Mouse (Mus musculus): ENCODE measurements around the gene Sgpp1. TPM values are rescaled to one million over a fixed set of nuclear protein-coding genes. Genes with fewer than 3 reads are reported as not detected.

Sgpp1 gene
- polyA plus RNA-seq (2014; fragmentation: Illumina TruSeq; extraction: RNeasy Lipid Tissue Mini Kit (QIAGEN cat#74804); ENCODE audit: low read depth, low replicate concordance) = 244 TPM

GRCm38 (mm10) chr12:75735246-75736200, at the start of gene Sgpp1:
TSS of gene Sgpp1 (minus strand) at chr12:75735729.

GRCm38 (mm10) chr12:75669258-75670106, 66.0 kb downstream of the Sgpp1 start, which contains the start of gene Wdr89:
TSS of gene Wdr89 (minus strand) at chr12:75669537.

Other genes starting within 250 kb of the Sgpp1 start
- 109 TPM for gene Ppp2r5e, start 139.5 kb downstream of the Sgpp1 start, polyA plus RNA-seq (2014; fragmentation: Illumina TruSeq; extraction: RNeasy Lipid Tissue Mini Kit (QIAGEN cat#74804); ENCODE audit: low read depth, low replicate concordance)
- 3.4 TPM for gene Wdr89, start 66.2 kb downstream of the Sgpp1 start, polyA plus RNA-seq (2014; fragmentation: Illumina TruSeq; extraction: RNeasy Lipid Tissue Mini Kit (QIAGEN cat#74804); ENCODE audit: low read depth, low replicate concordance)
- 40.4 TPM for gene Syne2, start 82.4 kb upstream of the Sgpp1 start, polyA plus RNA-seq (2014; fragmentation: Illumina TruSeq; extraction: RNeasy Lipid Tissue Mini Kit (QIAGEN cat#74804); ENCODE audit: low read depth, low replicate concordance)

Measured in kidney, adult 10 weeks (tissue).